Mouse (Mus musculus): ENCODE data around the gene Fam160a1. TPM values are rescaled to one million over a fixed set of nuclear protein-coding genes. Genes with fewer than 3 reads are reported as not detected.

The Fam160a1 gene
- polyA plus RNA-seq, 1 experiment from 2014 or later = 7.5 TPM

GRCm38 (mm10) chr3:85619345-85619744 is 197.7 kb downstream of the Fam160a1 start:
- H3K27ac ChIP-seq (ENCODE audit: low read length) = no peak overlapping the region

GRCm38 (mm10) chr3:85618885-85619284 is 198.2 kb downstream of the Fam160a1 start:
- Histone ChIP-seq H3K4me1 (ENCODE audit: control insufficient read depth, insufficient read depth, low read length) (no peaks in the 10 kb centered on the region), H3K4me3 (replicated peaks; ENCODE audit: low read length) (no peak overlapping the region), H3K4me2 (ENCODE audit: low read depth, low read length) (no peak overlapping the region), H3K9me3 (replicated peaks; ENCODE audit: control insufficient read depth, low read length) (no peaks in the 10 kb centered on the region), H3K27ac (ENCODE audit: low read length) (no peak overlapping the region), H3K36me3 (ENCODE audit: control insufficient read depth, insufficient read depth, low read length) (no peaks in the 10 kb centered on the region), H3K9ac (ENCODE audit: low read length) (no peak overlapping the region), H3K27me3 (ENCODE audit: control insufficient read depth, insufficient read depth, low read length) (no peaks in the 10 kb centered on the region)
- 79% methylated on average over 6 of the region's 6 CpGs for WGBS
- no peak for ATAC-seq (ENCODE audit: insufficient read depth, low FRiP score)

More at GRCm38 (mm10) chr3:85619345-85619744, 197.7 kb downstream of the Fam160a1 start:
- H3K9ac ChIP-seq (ENCODE audit: low read length) = no peak overlapping the region
- no peaks in the 10 kb centered on the region for H3K4me1 ChIP-seq (ENCODE audit: control insufficient read depth, insufficient read depth, low read length)
- no peak for ATAC-seq (ENCODE audit: insufficient read depth, low FRiP score)
- H3K9me3 ChIP-seq (replicated peaks; ENCODE audit: control insufficient read depth, low read length) = no peaks in the 10 kb centered on the region
- WGBS = 94% methylated on average over 5 of the region's 5 CpGs
- no peaks in the 10 kb centered on the region for H3K27me3 ChIP-seq (ENCODE audit: control insufficient read depth, insufficient read depth, low read length)
- H3K4me3 ChIP-seq (replicated peaks; ENCODE audit: low read length) = no peak overlapping the region
- no peak overlapping the region for H3K4me2 ChIP-seq (ENCODE audit: low read depth, low read length)
- no peaks in the 10 kb centered on the region for H3K36me3 ChIP-seq (ENCODE audit: control insufficient read depth, insufficient read depth, low read length)

GRCm38 (mm10) chr3:85616389-85616788 is 200.7 kb downstream of the Fam160a1 start:
- Histone ChIP-seq H3K27ac (ENCODE audit: low read length) (no peak overlapping the region), H3K27me3 (ENCODE audit: control insufficient read depth, insufficient read depth, low read length) (no peaks in the 10 kb centered on the region), H3K36me3 (ENCODE audit: control insufficient read depth, insufficient read depth, low read length) (no peaks in the 10 kb centered on the region), H3K9ac (ENCODE audit: low read length) (no peak overlapping the region), H3K4me3 (replicated peaks; ENCODE audit: low read length) (no peak overlapping the region), H3K4me1 (ENCODE audit: control insufficient read depth, insufficient read depth, low read length) (no peaks in the 10 kb centered on the region), H3K9me3 (replicated peaks; ENCODE audit: control insufficient read depth, low read length) (no peaks in the 10 kb centered on the region), H3K4me2 (ENCODE audit: low read depth, low read length) (no peak overlapping the region)
- ATAC-seq (ENCODE audit: insufficient read depth, low FRiP score) = no peak
- 83% methylated on average over 1 of the region's 1 CpGs for WGBS

Other genes with a start within 250 kb of the Fam160a1 start
- 24.2 and 25.1 TPM in 2 replicates for gene Gatb, start 243.2 kb downstream of the Fam160a1 start, polyA plus RNA-seq (2015; fragmentation: Nextera tagmentation; extraction: Ambion mirVana)
- 3.8 and 4.8 TPM in 2 replicates for gene Glt28d2, start 70.2 kb upstream of the Fam160a1 start, polyA plus RNA-seq (2015; fragmentation: Nextera tagmentation; extraction: Ambion mirVana)
- gene Gm37240, start 70.2 kb upstream of the Fam160a1 start, polyA plus RNA-seq (2015; fragmentation: Nextera tagmentation; extraction: Ambion mirVana) = 11.4 and 13.0 TPM in 2 replicates
- gene Sh3d19, start 153.8 kb upstream of the Fam160a1 start, polyA plus RNA-seq (2015; fragmentation: Nextera tagmentation; extraction: Ambion mirVana) = 33.3 TPM in 2 replicates
- not detected in 2 replicates for gene Prss48, start 185.2 kb upstream of the Fam160a1 start, polyA plus RNA-seq (2015; fragmentation: Nextera tagmentation; extraction: Ambion mirVana)